Mouse (Mus musculus): ENCODE results near the gene Capn12.
"Not testable (repeated sequence)": the region's sequence is repeated elsewhere in the genome, so short reads cannot be mapped to it uniquely, and the experiment has no call there.

The Capn12 gene

DNA sequence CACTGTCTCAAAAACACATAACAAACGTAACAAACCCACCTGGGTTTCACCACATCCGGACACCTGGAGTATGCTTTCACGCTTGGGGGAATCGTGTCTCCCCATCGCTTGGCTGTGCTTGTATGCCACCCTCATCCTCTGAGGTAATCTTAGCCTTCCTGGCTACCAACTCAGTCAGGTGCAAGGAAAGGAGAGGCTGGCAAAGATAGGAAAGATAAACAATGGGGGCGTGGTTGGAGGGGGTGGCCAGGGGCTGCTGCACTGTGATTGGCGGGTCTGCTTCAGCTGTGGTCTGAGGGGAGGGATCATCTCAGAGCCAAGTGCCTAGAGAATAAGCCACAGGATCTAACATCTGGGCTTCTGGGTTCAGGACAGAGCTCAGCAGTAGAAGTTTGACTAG lies 1.6 kb upstream of the Capn12 start:
- DNase-seq, result no peak

DNA sequence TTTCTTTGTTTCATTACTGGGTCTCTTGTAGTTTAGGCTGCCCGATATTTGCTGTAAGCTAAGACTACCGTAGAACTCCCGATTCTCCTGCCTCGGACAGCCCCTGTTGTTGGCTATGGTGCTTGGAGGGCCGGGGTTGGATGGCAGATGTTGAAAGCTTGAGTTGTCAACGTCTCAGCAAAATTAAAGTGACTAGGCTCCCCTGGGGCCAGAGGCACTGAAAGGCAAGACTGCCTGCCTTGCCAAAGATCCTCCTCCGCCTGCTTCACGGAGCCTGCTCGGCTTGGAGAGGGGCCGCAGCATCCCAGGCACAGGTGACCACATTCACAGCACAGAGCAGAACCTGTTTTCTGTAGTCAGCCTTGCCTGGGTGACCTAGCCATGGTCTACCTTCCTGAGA lies 668 bp upstream of the Capn12 start:
- DNase-seq, result no peak

DNA sequence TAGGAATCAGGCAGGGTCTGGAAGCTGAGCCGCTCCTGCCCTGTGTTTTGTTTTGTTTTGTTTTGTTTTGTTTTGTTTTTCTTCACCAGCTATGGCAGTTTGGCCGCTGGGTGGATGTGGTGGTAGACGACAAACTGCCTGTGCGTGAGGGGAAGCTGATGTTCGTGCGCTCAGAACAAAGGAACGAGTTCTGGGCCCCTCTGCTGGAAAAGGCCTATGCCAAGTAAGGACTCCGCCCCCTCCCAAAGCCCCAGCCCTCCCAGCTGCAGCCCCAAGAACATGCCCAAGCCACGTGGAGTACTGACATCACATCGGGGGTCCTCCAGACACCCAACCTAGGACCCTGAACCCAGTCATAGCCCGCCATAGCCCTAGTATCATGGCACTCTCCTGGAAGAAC lies 1.8 kb downstream of the Capn12 start:
- DNase-seq, result no peak

DNA sequence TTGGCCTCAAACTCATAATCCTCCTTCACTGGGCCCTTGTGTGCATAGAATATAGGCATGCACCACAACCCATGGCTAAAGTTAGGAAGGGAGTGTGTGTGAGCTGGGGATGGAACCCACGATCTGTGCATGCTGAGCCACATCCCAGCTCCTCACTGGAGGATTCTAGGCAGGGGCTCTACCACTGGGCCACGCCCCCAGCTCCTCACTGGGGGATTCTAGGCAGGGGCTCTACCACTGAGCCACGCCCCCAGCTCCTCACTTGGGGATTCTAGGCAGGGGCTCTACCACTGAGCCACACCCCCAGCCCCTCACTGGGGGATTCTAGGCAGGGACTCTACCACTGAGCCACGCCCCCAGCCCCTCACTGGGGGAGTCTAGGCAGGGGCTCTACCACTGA lies 2.5 kb downstream of the Capn12 start:
- DNase-seq, result not testable (repeated sequence)

DNA sequence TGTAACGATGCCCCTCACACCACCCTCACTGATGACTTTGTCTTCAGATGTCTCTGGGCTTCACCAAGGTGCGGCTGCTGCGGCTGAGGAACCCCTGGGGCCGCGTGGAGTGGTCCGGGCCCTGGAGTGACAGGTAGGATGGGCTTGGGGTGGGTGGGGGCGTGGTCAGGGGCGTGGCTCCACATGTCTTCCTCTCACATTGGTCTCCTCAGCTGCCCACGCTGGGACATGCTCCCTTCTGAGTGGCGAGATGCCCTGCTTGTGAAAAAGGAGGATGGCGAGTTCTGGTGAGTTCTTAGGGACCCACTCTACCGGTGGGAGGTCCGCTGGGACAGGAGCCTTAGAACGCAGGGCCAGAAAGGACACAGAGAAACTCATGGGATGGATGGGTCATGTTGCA lies 5.3 kb downstream of the Capn12 start:
- no peak for DNase-seq

DNA sequence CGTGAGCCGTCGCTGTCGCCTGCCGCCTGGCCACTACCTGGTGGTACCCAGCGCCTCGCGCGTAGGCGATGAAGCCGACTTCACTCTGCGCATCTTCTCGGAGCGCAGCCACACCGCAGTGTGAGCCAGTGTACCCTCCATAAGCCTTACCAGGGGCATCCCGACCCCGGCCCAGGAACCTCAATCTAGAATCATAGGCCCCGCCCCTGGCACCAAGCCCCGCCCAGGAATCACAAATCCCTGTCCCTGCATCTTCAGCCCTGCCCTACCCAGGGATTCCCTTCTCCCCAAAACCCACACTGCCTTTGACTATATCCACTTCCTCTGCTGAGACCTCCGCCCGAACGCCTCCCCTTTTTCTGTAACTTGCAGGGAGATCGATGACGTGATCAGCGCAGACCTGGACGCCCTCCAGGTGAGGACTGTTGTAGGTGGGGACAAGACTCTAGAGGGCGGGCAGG lies 7.5 kb downstream of the Capn12 start:
- DNase-seq, result no peak

DNA sequence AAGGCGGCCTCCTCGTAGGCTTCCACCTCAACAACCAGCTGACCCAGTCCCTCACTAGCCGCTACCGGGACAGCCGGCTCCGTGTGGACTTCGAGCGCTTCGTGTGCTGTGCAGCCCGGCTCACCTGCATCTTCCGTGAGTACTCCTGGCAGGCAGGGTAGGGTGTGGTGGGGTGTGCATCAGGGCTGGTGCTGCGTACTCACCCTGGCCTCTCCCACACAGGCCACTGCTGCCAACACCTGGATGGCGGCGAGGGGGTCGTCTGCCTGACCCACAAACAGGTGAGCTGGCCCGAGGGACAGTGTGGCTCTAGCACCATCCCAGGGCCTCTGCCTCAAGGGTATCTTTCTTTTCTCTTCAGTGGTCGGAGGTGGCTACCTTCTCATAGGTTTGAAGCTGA lies 11.4 kb downstream of the Capn12 start:
- DNase-seq, result no peak

DNA sequence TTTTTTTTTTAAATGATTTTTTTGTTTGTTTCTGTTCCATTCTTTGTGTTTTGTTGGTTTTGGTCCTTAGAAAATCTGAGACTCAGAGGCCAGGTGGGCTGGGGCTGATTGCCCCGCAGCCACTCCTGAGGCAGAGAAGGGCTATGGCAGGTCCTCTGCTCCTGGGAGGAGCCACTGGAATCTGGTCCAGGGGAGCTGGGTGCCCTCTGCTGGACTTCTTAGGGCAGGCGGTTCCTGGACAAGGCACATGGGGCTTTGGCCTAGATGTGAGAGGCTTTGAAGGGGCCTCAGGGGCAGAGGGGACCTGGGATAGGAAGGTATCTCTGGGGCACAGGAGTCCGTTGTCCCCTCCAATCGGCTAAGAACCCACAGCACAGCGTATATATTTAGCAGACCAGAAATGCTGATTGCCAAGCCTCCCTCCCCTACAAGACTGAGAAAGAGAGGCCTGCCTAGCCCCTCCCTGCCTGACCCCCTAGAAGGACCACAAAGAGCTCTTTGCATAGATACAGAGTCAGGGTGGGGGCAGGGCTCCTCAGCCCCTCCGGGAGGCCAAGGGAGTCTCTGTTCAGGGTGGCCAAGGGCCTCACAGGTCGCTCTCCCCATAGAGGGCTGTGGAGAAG lies 12.5 kb downstream of the Capn12 start:
- peak; percentile 60 for DNase-seq

DNA sequence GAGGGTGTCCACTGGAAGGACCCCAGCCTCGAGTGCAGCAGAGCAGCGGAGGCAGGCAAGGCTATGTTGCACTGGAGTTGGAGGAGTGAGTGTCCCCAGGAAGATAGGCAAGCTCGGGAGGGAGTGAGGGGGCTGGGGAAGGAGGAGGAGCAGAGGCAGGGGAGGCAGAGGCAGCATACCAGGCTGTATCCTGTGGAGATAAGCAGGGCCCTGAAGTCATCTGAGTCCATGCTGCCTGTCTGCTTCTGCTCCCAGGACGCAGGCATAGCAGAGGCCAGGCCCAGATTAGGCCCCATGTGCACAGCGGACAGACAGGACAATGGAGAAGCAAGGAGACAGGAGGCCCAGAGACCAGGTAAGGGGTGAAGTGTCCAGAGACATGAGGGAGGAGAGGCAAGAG lies 13.7 kb downstream of the Capn12 start:
- DNase-seq, result no peak

DNA sequence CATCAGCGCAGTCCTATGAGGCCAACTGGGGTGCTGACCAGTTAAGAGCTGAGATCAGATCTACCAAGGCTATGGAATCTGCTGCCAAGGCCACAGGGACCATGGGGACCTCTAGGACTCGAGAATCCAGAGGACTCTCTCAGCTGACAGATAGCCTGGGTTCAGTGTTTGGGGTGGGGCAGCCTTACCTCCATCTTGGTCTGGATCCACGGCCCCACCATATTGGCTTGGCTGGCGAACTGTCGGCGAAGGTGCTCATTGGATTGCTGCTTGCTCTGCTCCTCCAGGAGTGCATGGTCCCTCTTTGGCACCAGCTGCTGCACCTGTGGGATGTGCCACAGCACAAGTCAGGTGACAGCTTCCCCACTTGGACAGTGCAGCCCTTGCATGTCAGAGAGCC lies 16.4 kb downstream of the Capn12 start:
- no peak for DNase-seq

DNA sequence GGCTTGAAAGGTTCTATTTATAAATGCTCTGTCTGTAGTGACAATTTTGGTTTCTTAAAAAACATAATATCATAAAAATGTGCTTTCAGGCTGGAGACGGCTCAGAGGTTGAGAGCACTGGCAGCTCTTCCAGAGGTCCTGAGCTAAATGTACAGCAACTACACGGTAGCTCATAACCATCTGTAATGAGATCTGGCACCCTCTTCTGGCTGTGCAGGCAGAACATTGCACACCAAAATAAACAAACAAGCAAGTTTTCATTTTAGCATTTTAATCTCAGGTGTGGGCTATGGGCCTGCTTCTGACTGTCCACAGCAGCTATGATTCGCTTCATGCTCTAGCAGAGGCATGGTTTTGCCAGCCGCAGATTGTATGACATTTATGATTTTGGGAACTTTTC lies 18.8 kb downstream of the Capn12 start:
- DNase-seq, result no peak

DNA sequence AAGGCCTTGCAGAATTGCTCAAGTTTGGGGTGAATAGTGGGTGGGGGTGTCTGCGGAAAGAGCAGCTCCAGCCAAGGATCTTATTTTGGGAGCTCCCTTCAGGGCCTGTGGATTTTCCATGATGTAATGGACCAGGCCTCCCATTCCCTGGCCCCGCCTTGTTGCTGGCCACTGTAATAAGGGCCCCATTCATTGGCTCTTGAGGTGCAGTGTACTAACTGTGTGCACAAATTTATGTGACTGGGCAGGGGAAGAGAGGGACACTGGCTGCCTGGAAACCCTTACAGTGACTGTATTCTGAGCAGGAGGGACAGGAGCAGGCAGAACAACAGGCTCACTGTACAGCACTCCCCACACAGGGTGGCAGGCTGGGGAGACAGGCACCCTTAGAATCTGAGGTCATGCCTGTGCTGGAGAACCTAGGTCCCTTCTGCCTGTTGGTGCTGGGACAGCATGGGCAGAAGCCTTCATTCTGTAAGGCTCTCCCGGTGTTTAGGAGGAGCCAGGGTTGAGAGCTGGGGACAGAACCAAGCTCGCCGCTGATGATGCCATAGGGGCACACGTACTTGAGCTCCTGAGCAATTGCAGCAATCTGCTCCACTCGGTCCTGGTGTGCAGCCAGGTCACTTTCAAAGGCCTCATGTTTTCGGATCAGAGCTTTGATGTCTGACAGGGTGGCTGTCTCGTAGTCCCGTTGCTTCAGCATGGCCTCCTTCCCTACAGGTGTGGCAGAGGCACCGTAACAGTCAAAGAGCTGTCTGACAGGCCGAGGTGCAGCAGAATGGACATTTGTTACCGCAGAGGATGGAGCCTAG lies 20.3 kb downstream of the Capn12 start:
- DNase-seq, result peak; percentile 57

DNA sequence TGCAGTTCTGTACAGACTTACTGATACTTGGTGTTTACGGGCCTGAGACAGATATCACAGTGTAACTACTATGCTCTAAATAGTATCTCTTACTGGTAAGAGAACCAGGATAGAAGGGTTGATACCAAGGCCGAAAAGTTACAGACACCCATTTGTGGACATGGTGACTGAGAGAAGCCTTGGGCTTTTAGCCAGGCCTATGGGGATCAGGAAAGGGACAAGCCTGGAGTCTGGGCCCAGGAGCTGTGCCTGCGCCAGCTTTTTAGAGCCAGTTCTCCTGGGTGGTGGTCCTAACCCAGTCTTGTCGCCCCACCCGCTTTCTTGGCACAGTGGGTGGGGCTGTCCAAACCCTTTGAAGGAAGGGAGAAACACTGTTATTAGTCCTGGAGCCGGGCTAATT lies 21.0 kb downstream of the Capn12 start:
- no peak for DNase-seq

DNA sequence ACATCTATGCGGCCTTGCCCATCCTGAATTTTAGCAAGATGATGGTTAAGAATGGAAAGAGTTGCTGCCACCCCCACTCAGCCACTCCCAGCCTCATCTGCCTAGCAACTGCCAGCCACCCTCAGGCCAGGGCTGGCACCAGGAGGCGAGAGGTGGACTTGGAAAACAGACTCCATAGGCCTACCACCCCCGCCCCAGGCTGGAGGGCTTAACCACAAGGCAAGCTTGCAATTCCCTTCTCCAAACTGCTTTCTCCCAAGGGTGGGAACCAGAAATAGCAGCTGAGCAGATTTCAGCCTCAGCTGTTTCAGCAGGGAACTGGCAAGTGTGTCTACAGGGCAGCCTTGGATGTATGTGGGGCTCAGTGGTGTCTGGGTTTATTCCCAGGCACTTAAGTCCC lies 21.6 kb downstream of the Capn12 start:
- no peak for DNase-seq

DNA sequence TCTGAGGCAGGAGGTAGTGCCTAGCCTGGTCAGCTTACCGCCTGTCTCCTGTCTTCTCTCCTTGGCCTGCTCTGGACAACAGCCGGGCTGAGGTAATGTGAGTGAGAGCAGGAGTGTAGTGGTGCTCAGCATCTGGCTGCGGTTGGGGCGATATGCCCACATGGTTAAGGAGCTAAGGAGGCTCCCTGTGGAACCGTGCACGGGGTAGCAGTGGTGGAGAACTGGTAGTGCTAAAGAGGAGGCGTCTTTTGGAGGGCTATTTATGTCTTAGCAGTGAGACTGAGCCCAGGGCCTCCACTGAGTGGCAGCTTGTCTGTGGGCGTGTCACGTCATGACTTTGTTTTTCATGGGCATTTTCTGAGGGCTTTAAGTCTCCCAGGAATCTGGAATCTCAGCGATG lies 22.6 kb downstream of the Capn12 start:
- DNase-seq, result no peak

DNA sequence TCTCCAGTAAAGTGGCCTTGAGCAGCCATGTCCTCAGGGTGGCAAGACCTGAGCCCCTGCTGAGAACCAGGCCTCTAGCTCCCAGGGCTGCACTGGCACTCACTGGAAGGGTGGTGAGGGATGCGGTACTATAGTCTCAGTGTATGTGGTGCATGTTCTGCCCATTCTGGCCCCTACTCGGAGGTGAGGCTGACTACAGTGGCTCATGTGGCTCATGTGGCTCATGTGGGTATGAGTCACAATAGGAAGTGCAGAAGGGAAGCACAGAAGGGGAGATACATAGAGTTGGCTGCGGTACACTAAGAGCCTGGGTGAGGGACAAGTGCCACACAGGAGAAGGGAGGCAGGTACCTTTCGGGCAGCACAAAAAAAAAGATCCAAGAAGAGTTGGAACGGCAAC lies 26.0 kb downstream of the Capn12 start:
- no peak for DNase-seq

DNA sequence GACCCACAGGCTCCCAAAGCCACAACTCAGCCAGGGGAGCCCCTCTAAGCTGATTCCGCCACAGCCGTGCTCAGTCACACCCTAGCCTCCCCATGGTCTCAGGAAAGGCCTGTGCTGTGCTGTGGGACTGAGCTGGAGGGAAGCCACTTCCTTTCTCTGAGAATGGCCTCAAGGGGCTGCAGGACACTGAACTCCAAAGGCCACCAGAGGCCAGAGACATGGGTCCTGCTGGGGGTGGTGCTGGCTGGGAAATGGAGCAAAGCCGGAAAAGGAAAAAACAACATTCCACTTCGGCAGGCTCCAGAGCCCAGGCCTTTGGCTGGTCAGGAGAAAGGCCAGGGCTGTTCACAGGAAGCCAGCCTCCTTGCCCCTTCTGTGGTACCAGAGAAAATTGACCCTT lies 30.4 kb downstream of the Capn12 start:
- DNase-seq, result peak; percentile 83

DNA sequence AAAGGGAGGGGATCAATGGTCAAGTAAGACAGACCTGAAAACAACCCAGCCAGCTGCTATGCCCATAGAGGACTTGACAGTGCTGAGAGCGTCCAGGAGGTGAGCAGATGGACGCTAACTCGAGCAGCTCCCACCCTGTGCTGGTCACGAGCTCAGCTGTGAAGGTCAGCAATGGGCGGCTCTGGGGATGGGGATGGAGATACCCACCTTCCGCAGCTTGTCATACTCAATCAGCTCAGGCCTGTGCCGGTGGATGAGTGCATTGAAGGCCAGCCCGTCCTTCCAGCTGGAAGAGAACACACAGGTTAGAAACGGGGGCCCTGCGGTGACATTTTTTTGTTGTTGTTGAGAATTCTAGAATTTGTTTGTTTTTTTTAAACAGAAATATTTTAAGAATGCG lies 31.9 kb downstream of the Capn12 start:
- no peak for DNase-seq

DNA sequence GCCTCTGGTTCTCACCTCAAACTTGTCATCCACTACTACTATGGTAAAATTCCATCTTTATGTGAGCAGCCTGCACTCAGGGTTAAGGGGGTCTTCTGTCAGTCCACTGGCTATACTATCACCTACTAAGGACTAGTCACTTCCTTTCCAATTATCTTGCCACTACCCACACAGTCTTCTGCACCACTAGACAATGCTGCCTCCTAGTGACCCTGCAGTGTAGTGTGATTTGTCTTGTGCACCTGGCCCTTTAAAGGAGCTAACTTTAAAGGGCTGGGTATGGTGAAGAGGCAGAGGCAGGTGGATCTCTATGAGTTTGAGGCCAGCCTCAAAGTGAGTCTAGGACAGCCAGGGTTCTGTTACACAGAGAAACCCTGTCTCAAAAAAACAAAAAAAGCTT lies 35.3 kb downstream of the Capn12 start:
- DNase-seq, result no peak

DNA sequence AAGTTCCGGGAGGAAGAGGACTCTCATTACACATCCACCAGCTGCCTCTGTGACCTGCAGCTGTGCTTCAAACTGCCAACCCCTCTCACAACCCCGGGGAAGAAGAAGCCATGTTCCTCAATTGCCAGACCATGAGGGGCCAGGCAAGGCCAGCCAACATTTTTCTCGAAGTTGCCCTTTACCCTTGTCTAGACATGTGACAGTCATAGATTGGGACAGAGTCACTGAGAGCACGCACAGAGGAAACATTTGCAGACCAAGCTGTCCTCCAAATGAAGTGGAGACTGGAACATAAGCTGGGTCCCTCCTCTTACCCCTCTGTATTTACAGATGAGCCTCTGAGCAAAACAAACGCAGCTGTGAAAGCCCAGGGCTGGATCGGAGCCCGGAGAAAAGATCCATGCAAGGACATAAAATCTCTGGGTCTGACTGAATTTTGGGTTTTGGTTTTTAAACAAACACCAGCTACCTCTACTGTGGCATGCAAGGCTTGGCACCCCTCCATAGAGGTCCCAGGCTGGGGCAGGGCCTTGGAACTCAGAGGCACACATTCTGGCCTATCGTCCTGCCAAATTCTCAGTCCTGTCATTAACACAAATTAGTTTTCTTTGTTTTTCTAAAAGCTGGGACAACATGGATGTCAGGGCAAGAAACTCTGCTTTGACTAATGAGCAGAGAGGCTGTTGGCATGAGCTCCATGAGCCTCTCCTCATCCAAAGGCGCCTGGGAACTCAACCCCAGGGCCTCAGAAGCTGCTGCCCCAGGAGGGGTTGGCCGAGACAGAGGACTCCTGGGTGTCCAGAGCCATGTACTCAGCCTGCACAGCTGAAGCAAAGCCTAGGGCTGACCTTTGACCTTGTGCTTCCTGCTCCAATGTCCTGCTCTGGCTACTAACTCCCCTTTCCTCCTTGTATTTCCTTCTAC lies 36.5 kb downstream of the Capn12 start:
- DNase-seq, result peak; percentile 79

DNA sequence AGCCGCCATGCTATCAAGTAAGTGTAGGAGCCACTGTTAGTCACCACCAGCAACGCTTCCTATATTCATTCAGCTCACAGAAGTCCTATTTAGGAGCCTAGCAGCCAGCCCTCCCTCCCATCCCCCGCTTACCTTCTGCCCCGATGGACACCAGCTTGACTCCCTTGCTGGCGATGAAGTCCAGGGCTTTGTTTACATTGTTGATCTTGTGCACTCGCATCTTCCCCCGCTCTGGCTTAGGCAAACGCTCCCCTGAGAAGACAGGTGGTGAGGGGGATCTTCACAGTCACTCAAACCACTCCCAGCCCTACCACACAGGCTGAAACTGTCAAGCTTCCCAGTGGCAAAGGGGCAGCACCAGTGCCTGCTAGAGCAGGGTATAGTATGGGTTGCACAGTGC lies 37.3 kb downstream of the Capn12 start:
- peak; percentile 9 for DNase-seq

DNA sequence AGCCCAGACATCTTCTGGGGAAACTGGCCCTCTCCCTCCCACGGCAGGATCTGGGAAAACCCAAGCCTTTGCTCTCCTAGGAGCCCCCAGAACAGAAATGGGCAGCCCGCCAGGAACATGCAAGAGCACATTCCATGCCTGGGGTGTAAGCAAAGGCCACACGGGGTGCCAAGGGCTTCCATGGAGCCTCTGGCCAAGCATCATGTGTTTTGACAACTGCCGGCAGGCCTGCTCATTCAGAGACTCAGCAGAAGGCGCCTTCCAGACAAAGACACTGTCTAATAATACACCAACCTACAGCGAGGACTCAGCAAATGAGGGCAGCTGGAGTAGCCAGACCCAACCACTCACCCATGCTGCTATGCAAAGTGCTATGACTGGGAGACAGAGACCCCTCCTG lies 38.6 kb downstream of the Capn12 start:
- peak; percentile 81 for DNase-seq

DNA sequence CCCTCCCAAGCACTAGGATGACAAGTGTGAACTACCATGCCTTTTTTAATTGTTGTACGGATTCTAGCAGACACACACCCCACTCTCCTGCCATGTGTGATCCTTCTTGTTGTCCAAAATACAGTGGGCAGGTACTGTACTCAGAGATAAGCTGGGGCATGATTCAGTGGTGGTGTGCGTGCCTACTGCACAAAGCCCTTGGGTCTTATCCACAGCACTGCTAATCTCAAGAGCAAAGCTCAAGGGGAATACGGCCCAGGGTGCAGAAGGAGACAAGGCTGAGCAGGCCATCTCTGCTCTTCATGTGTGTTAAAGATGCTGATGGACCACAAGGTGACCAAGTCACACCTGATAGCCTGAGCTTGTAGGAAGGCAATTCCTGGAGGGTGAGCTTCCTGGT lies 40.0 kb downstream of the Capn12 start:
- DNase-seq, result no peak
